Mouse (Mus musculus): Measurements from ENCODE around the gene Gimap9.

- TF ChIP-seq CTCF (IDR thresholded peaks at IDR 0.05; ENCODE audit: low read depth, low read length) (no peak), POLR2A (IDR thresholded peaks at IDR 0.05; ENCODE audit: borderline replicate concordance, low read depth, low read length) (no peak)
Observed at GRCm38 (mm10) chr6:48723468-48723867, 47.5 kb downstream of the Gimap9 start.
